Mouse (Mus musculus) gastrocnemius, adult 2 months (tissue): ENCODE measurements at regions not wholly inside any gene's neighbourhood (a gene's known extent, or its start where the extent isn't known, plus 50 kb on each side); places are given as distances from the start of the nearest gene placed in this dataset.

Experiments used
- DNase-seq: peaks from one replicate; pipeline ENCODE4 v3.0.0; 2022
- H3K27ac ChIP-seq: fragments of 200-600 bp; 2 replicates; pipeline ENCODE4 v1.8.1; 2022; ENCODE audit warnings: mild to moderate bottlenecking
- H3K4me3 ChIP-seq: fragments of 200-600 bp; 2 replicates; pipeline ENCODE4 v1.8.1; 2022; ENCODE audit warnings: mild to moderate bottlenecking, moderate library complexity
- CTCF ChIP-seq: fragments of 200-600 bp; IDR thresholded peaks from 2 replicates; pipeline ENCODE4 v1.8.1; 2022; ENCODE audit warnings: antibody characterized with exemption, mild to moderate bottlenecking, moderate library complexity
- intact Hi-C: fragments of 180-260 bp; cut with DNase I; formaldehyde crosslinking; loops from one replicate; pipeline ENCODE4 v1.15.1; 2025

GRCm38 (mm10) chr8:15393936-15394721, 348.3 kb upstream of the BB014433 start:
- H3K27ac ChIP-seq, result no peak overlapping the region
- intact Hi-C loops, result no loop called here
- no peak for DNase-seq

GRCm38 (mm10) chr8:15392056-15392455, 346.2 kb upstream of the BB014433 start:
- H3K4me3 ChIP-seq, result no peak overlapping the region
- no peak overlapping the region for H3K27ac ChIP-seq
- TF ChIP-seq CTCF, result no peak
- intact Hi-C loops, result no loop called here
- peak; percentile 40 for DNase-seq

More at GRCm38 (mm10) chr8:15393936-15394721, 348.3 kb upstream of the BB014433 start:
- no peak for TF ChIP-seq CTCF
- no peak overlapping the region for H3K4me3 ChIP-seq

- H3K4me3 ChIP-seq, result no peak overlapping the region
- TF ChIP-seq CTCF, result no peak
- H3K27ac ChIP-seq, result no peak overlapping the region
- DNase-seq, result no peak
- intact Hi-C loops, result no loop called here
These were observed 342.9 kb upstream of the BB014433 start for GRCm38 (mm10) chr8:15388791-15389190.

GRCm38 (mm10) chr8:15367063-15367462, 321.2 kb upstream of the BB014433 start:
- no peak for TF ChIP-seq CTCF

GRCm38 (mm10) chr8:15364546-15364945, 318.7 kb upstream of the BB014433 start:
- no peak for DNase-seq
- intact Hi-C loops, result no loop called here
- H3K27ac ChIP-seq, result no peak overlapping the region
- no peak for TF ChIP-seq CTCF
- no peak overlapping the region for H3K4me3 ChIP-seq

More at GRCm38 (mm10) chr8:15367063-15367462, 321.2 kb upstream of the BB014433 start:
- Histone ChIP-seq H3K27ac (no peak overlapping the region), H3K4me3 (no peak overlapping the region)
- intact Hi-C loops, result no loop called here
- no peak for DNase-seq

- no peak for DNase-seq
- no peak overlapping the region for H3K27ac ChIP-seq
- H3K4me3 ChIP-seq, result no peak overlapping the region
- intact Hi-C loops, result no loop called here
- no peak for TF ChIP-seq CTCF
These were observed 298.3 kb upstream of the BB014433 start for GRCm38 (mm10) chr8:15344151-15344550.

- no peak for DNase-seq
- intact Hi-C loops, result no loop called here
- H3K27ac ChIP-seq, result no peak overlapping the region
- no peak overlapping the region for H3K4me3 ChIP-seq
- TF ChIP-seq CTCF, result no peak
These were observed 297.7 kb upstream of the BB014433 start for GRCm38 (mm10) chr8:15343616-15344015.

- H3K4me3 ChIP-seq, result no peak overlapping the region
- TF ChIP-seq CTCF, result no peak
- intact Hi-C loops, result no loop called here
- no peak overlapping the region for H3K27ac ChIP-seq
- DNase-seq, result no peak
These were observed 288.7 kb upstream of the BB014433 start for GRCm38 (mm10) chr8:15334532-15334931.

GRCm38 (mm10) chr8:15327312-15327711, 281.4 kb upstream of the BB014433 start:
- no peak for DNase-seq
- no peak for TF ChIP-seq CTCF
- intact Hi-C loops, result no loop called here
- Histone ChIP-seq H3K4me3 (no peak overlapping the region), H3K27ac (no peak overlapping the region)

GRCm38 (mm10) chr8:15323421-15323820, 277.5 kb upstream of the BB014433 start:
- intact Hi-C loops, result no loop called here
- Histone ChIP-seq H3K4me3 (no peak overlapping the region), H3K27ac (no peak overlapping the region)
- TF ChIP-seq CTCF, result no peak
- DNase-seq, result no peak

- DNase-seq, result no peak
- Histone ChIP-seq H3K27ac (no peak overlapping the region), H3K4me3 (no peak overlapping the region)
- intact Hi-C loops, result no loop called here
- no peak for TF ChIP-seq CTCF
These were observed 272.4 kb upstream of the BB014433 start for GRCm38 (mm10) chr8:15318082-15318816.

GRCm38 (mm10) chr8:15313481-15313880, 267.6 kb upstream of the BB014433 start:
- TF ChIP-seq CTCF, result no peak
- intact Hi-C loops, result no loop called here

GRCm38 (mm10) chr8:15311509-15311908, 265.6 kb upstream of the BB014433 start:
- no peak overlapping the region for H3K4me3 ChIP-seq
- no peak for TF ChIP-seq CTCF
- no peak overlapping the region for H3K27ac ChIP-seq
- DNase-seq, result no peak
- intact Hi-C loops, result no loop called here

More at GRCm38 (mm10) chr8:15313481-15313880, 267.6 kb upstream of the BB014433 start:
- DNase-seq, result no peak
- Histone ChIP-seq H3K4me3 (no peak overlapping the region), H3K27ac (no peak overlapping the region)
